Mouse (Mus musculus) gastrocnemius, adult 18-20 months (tissue): ENCODE results near the gene Mfn1. TPM values are rescaled to one million over a fixed set of nuclear protein-coding genes. Genes with fewer than 3 reads are reported as not detected.

Experiments used
- DNase-seq: peaks from one replicate; pipeline ENCODE4 v3.0.0; 2021; ENCODE audit warnings: low spot score
- total RNA-seq, 2 experiments: library from RNA; stranded (reverse); gene quantifications; 2 replicates each; pipeline ENCODE4 v1.2.3; 2021

Gene Mfn1
- total RNA-seq, 2 experiments from 2014 or later = 222 to 257 TPM

DNA sequence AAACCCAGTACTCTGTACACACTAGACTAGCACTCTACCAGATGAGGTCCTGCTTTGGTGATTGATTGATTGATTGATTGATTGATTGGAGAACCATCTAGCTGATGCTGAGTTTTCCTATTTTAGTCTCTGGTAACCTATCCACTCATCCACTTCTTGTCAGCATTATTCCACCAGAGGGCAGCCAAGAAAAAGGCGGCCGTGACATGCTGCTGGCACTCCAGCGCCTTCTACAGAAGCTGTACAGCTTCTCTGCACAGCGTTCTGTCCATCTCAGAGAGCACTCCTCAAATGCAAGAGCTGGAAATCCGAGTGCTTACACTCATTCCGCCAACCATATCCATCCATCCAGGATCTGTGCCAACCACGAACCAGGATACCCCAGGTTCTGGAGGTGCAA, 81.3 kb downstream of the Mfn1 start:
- DNase-seq = peak; percentile 60

DNA sequence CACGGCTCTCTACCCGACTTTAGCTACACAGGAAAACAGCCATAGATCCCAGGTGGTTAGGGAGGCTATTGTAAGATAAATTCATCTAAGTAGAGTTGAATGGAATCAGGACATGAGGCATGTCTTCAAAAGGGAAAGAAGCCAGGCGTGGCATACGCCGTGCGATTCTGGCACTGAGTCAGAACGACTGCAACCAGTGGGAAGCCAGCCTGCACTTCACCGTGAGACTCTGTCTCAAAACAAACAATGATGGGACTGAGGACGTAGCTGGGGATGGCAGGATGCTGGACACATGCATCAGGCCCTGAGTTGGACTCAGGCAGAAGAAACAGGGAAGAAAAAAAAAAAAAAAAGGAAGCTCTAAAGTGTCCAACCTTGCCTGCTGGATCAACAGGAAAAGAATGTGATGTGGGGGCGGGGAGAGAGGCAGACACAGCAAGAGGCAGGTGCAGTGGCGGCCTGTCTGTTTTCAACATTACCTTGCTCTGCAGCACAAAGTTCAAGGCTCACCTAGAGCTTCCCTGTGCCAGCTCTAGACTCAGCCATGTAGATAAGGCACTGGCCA, 82.4 kb downstream of the Mfn1 start:
- no peak for DNase-seq

DNA sequence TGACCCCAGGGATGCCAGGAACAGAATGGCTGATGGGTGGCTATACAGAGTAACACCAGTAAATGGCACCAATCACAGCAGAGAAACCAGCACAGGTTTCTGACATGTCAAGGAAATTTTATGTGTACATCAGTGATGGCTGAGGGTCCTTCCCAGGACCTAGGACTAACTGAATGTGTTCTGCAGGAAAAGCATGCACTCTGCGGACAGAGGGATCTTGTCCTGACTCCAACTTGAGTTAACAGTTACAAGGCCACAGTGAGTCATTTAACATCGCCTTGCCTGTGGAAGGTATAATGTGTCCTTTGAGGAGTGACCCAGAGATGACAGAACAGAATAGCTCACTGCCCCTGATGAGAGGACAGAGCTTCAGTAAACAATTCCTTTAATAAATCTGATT, 85.5 kb downstream of the Mfn1 start:
- no peak for DNase-seq

DNA sequence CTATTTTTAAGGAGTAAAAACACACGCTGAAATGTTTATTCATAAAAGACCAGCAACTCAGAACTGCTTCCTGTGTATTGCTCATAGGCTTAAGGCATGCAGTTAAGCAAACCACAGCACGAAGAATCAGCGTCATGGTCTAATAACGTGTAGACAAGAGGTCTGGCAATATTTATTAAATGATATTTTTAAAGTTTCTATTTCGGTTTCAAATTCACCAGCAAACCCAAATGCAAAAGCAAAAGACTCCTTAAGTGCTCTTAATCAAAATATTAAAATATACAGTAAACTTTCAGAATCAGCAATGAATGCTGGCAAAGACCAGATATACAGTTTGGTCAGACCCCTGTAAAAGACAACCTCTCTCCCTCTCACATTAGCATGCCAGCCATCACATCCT, 86.1 kb downstream of the Mfn1 start:
- no peak for DNase-seq

DNA sequence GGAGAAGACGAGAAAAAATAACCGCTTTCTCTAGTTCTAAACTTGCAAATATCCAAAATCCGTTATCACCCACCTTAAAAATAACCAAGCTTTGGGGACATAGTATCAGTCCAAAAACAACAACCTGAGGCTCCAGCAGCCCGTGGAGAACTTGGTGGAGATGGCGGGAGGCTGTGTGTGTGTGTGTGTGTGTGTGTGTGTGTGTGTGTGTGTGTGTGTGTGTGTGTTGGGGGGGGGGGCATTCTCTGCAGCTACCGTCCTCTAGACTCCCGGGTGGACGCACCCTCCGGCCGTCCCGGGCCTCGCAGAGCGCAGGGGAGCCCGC, 86.7 kb downstream of the Mfn1 start:
- no peak for DNase-seq

DNA sequence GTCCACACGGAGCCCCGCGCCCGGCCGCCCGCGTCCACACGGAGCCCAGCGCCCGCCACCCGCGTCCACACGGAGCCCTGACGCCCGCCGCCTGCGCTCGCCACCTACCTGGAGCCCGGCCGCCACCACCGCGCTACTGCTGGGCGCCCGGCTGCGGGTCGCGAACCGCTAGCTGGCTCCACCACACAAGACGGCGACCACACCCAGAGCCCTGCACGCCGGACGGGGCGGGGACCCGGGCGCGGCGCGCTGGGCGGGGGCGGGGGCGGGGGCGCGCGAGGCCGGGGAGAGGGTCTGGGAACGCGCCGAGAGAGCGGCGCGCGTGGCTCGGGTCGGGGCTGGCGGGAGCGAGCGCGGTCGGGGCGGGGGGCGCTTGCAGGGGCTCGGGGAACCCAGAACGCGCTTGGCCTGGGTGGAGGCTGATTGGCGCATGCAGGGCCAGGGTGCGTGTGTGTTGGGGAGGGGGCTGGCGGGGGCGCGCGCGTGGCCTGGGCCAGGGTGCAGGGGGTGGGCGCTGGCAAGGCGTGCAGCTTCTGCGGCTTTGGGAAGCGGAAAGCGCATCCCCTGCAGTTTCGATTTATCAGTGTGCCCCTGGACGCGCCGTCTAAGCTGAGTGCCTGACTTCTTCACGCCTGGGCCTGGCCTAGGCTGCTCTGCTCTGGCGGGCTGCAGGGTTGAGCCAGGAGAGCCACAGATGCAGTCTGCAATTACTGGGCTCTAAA, 87.2 kb downstream of the Mfn1 start, which contains the start of gene Gnb4:
Gnb4 (minus strand) TSS at position 255 of the 722 bp plus-strand sequence.
- DNase-seq = peak; percentile 21

DNA sequence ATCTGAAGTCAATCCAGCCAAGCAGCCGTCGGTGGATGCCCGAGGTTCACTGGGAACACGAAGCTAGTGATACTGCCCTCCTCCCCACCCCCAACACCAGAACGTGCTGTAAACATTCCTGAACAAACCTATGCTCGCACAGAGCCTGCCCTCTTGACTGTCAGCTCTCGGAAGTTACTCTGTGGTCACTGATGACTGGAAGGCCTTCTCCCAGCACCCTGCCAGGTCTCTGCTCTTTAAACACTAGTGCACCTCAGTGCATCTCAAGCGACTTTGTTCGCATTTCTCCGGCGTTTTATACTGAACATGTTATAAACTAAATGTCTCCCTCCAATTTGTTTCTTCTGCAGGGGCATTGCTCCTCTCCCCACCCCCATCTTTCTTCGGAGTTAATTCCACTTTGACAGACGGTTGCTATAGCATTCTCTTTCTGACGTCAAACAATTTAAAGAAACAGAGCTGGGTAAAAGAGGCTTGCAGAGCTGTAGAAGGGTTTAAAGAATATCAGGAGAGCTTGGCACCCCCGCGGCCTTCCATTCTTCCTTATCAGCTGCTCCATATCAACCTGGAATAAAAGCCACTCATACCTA, 87.9 kb downstream of the Mfn1 start:
- no peak for DNase-seq

DNA sequence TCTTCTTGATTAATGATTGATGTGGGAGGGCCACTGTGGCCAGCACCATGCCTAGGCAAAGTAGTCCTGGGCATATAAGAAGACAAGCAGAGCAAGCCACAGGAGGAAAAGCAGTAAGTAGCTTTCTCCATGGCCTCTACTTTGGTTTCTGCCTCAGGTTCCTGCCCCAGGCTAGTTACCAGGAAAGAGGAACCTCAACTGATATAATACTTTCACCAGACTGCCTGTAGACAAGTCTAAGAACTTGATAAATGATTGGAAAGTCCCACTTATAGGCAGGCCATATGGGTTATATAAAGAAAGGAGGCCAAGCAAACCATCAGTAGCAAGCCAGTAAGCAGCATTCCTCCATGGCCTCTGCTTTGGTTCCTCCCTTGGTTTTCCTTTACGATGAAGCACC, 92.4 kb downstream of the Mfn1 start:
- DNase-seq = no peak

DNA sequence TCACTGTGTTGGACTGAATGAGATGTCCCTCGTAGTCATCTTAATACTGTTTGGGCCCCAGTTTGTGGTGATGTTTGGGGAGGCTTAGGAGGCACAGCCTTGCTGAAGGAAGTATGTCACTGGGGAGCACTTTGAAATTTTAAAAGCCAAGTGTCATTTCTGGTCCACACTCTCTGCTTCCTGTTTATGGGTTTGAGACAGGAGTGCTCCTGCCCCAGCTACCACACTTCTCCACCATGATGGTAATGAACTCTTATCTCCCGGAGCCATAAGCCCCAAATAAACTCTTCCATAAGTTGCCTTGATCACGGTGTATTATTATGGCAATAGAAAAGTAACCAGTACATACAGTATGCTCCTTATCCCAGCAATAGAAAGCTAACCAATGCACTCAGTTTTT, 92.8 kb downstream of the Mfn1 start:
- no peak for DNase-seq

DNA sequence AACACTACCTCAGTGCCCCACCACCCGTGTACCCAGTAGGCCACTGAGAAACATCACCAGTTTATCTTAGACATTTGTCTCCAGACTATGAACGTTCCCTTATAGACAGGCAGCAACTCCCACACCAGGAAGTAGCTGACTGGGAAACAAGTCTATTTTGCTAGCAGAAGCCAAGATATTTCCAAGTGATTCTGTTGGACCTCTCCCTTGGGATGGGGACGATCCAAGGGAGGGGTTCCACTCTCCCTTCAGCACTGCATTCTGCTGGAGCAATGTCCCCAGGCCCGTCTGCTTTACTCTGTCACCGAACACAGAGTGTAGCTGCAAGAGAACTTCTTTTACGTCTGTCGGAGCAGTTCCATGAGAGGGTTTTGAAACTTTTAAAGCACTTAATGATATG, 98.9 kb downstream of the Mfn1 start:
- peak; percentile 18 for DNase-seq

Other genes starting within 250 kb of the Mfn1 start
- gene Zmat3, start 163.5 kb upstream of the Mfn1 start, total RNA-seq = 1 to 10 TPM; 7.4 to 7.8 TPM
- 10 to 100 TPM; 45.9 to 48.8 TPM for gene Pik3ca, start 131.8 kb upstream of the Mfn1 start, total RNA-seq
- gene Kcnmb3, start 37.2 kb upstream of the Mfn1 start, total RNA-seq = under 1 TPM in 1 of 2 experiments, not detected in 1; 0.17 TPM
- 10 to 100 TPM; 28.7 to 32.4 TPM for gene Zfp639, start 19.2 kb upstream of the Mfn1 start, total RNA-seq
- gene Gnb4, start 87.1 kb downstream of the Mfn1 start, total RNA-seq = 1 to 10 TPM; 3.4 to 5.5 TPM
- gene Actl6a, start 176.8 kb downstream of the Mfn1 start, total RNA-seq = 10 to 100 TPM; 14.3 to 14.7 TPM
- 100 to 1,000 TPM; 575 to 650 TPM for gene Ndufb5, start 207.5 kb downstream of the Mfn1 start, total RNA-seq
- 10 to 100 TPM; 24.5 to 26.9 TPM for gene Mrpl47, start 208.1 kb downstream of the Mfn1 start, total RNA-seq